Mouse (Mus musculus): ENCODE measurements at regions not wholly inside any gene's neighbourhood (a gene's known extent, or its start where the extent isn't known, plus 50 kb on each side); places are given as distances from the start of the nearest gene placed in this dataset.

DNA sequence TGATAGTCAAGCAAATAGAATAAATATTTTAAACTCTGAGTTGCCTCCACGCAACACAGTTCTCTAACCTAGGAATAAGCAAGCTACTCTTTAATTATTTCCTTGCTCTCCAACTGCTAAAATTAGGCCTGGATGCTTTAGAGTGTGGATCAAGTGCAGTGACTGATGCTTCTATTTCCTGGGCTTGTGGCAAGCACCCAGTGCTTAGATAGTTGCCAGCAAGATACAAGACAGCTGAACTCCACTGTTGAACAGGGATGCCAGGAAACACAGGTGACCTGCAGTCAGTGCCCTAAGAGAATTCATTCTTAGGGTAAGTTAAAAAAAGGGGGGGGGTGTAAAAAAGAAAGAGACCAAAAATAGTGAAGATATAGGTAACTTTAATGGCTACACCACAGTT is 306.7 kb downstream of the Hlx start:
- intact Hi-C loops (cut with DNase I), result no loop called here
- peak in 1 of 2 experiments; percentile 34 for DNase-seq

DNA sequence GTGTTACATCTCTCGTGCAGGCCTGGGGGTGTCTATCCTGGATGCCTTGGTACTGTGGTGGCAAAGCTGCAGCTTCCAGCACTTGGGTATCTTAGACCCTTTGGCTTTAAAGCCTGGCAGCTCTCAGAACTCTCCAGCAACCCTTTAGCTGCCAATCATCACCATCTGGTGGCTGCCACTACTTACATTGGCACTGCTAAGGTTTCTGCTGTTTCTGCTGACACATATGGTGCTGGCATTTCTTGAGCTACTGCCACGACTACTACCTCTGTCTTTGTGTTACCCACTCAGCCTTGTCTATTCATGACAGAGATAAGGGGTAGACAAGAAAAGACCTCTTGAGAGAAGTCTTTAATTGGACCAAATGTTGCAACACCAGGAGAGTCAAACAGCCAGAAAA is 308.4 kb downstream of the Hlx start:
- DNase-seq, result no peak
- intact Hi-C loops (cut with DNase I), result no loop called here

DNA sequence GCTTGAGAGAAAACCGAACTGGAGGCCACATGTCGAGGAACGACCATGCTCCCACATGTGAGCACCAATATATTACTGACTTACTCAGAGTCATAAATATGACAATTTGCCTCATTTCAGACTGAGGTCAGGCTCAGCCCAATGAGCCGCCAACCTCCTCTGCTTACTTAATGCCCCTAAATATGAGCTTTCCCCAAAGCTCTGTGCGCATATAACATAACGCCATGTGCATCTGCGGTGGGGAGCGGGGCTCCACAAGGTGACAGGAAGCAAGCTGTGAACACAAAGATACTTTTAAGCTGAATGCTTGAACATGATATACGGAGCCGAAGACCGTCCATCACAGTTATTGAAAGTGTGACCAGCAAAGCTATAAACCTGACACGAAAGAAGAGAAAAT is 319.8 kb downstream of the Hlx start:
- intact Hi-C loops (cut with DNase I), result no loop called here
- DNase-seq, result no peak

DNA sequence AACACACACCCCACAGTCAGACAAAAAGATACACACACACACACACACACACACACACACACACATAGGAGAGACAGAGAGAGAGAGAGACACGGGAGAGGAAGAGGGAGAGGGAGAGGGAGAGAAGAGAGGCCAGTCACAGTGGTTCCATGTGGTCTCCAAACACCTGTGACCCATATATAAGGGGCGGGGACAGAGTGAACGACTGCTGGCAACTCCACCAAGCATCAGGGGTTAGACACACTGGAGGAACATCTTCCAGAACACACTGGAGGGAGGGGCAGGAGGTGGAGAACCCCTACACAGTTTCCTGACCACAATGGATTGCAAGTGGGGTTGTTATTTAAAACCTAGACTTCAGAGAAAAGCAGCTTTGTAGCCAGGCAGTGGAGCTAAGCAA is 321.4 kb downstream of the Hlx start:
- intact Hi-C loops (cut with DNase I), result no loop called here
- DNase-seq, result no peak

DNA sequence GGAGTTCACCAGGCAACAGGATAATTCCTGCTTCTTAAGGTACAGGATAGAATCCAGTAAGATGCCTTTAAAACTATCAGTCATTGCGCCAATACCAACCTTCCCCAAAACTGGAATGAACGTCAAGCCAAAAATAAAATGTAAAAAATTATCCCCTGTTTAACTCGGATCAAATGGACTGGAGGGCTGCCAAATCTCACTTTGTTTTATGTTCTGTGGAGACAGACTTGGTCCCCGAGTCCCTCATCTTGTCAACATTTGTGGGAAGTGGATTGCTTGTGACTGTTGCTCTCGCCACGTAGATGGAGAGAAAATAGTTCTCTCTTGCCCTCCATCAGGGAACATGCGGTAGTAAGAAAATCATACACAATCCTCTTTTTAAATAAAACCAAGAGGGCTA is 322.4 kb downstream of the Hlx start:
- no peak for DNase-seq
- intact Hi-C loops (cut with DNase I), result no loop called here

DNA sequence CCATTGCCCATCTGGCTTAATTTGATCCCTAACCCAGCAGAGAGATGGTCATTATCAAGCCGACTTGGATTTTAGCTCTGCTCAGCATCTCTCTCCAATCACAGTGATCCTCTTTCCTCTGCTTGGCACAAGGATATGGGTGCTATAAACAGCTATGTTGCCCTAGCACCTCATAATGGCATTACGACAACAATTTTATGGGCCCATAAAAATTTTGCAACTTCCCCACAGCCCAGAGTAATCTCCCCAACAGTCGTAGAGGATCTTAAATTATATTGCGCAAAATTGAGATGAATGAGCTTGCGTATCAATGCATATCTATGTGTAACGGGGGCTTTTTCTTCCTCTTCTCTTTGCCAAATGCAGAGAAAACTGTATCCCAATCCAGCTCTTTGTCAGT is 329.4 kb downstream of the Hlx start:
- DNase-seq, result no peak
- intact Hi-C loops (cut with DNase I), result no loop called here

DNA sequence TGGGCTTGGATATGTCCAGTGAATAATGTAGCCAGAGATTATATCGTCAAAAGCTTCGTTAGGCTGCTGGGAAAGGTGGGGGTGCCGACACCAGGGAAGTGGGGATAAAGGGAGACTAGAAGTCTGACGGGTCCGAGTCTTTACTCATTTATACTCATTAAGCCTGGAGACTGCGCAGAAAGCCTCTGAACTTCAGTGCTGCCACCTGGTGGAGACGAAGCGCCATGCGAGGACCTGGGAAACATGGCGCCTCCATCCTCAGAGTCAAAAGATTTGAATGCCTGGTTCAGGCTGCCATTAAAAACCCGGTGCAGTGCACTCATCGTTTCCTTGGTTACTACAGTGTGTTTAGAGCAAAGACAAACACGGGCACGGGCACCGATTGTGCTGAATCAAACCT is 337.2 kb downstream of the Hlx start:
- intact Hi-C loops (cut with DNase I), result loop anchor here (1.0 to 5.0 kb wide), 3 partner anchors 52 to 342 kb away; no protein-coding TSS in a partner anchor
- DNase-seq, result peak; percentile 71 to 80

DNA sequence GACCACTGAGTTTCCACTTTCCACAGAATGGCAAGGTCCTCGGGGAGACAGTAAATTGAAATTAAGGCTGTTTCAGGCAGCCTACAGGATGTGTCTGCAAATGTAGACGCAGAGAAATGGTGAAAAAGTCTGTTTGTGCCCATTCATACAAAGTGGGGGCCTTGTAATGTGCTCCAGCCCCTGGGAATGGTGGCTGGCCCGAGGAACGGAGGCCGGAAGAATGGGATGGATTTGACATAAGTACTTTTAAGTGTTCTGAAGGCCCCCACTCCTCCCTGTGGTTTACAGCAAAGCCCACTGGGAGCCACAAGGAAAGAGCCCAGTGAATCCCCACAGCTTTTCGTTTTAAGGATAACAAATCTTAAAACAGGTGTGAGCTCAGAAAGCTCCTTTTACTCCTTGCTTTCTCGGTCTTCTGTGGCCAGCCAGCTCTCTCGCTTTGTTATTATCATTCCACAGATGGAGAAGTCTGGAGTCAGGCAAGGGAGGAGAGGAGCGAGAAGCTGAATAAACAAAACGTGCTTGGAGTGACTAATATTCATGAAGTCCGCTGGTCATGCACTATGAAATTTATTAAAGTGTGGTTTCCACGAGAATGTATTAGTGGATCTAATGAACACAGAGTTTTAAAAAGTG is 337.7 kb downstream of the Hlx start:
- DNase-seq, result peak in 1 of 2 experiments; percentile 12
- intact Hi-C loops (cut with DNase I), result loop anchor here (1.0 to 5.0 kb wide), 4 partner anchors 43 to 343 kb away; no protein-coding TSS in a partner anchor

DNA sequence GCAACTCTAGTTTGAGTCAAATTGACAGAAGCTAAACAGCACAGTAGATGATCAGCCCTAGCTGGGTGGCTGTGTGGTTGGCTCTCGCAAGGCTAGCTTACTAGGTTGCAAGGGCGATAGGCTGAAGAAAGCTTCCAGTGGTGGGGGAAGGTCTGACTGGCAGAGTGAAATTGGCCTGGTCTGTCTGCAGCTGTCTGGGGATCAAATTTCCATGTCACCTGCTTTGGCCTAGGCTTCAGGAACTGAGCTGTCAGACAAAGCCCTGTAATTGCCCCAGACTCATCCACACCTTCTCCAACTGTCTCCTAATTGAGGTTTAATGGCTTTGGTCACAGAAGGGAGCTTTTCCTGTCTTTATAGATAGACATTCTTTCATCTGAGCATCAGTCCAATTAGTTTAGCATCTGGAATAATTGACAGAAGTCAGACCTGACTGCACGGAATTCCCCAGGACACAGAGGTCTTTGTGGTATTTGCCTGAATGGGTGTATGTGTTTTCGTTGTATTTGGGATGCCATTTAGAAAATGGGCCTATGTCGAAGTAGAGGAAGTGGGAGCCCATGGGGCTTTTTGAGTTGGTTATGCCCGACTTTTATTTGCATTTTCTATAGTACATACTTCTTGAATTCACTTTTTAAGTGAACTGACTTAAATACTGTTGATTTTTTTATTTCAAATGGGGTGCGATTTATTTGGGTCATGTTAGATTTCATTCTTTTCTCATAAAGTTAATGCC is 348.2 kb downstream of the Hlx start:
- intact Hi-C loops (cut with DNase I), result no loop called here
- DNase-seq, result no peak

DNA sequence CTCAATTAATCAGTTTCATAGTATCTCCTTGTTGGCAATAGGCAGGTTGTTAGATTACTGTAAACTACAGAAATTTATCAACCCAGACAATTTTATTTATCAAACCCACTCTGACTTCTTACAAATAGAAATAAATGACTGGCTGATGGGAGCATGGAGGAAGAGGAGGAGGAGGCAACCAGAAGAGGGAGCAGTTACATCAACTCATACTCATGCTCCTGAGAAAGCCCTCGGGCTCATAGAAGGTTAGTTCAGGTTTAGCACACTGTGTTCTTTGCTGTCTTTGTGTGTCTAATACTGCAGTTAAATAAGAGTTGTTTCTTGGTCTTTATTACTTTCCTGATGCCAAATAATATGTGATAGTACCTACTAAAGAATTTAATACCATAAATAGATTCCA is 344.6 kb upstream of the 1700056E22Rik start:
- no peak for DNase-seq
- intact Hi-C loops (cut with DNase I), result loop anchor here (5.0 kb wide), 1 partner anchor 359 kb away; no protein-coding TSS in a partner anchor

DNA sequence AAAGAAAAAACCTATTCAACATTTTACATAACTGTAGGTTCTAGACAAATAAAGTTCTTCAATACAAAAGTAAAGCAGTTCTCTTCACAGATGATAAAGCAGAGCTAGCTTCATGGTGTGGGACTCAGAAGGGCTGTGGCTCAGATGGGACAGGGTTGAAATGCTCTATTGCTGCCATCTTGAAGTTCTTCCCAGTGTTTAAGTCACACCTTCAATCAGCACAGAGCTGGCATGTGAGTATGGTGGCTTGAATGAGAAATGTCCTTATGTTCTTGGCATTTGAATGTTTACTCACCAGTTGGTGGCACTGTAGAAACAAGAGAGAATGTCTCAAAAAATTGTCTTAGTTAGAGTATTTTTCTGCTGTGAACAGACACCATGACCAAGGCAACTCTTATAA is 330.9 kb upstream of the 1700056E22Rik start:
- intact Hi-C loops (cut with DNase I), result no loop called here
- DNase-seq, result no peak

DNA sequence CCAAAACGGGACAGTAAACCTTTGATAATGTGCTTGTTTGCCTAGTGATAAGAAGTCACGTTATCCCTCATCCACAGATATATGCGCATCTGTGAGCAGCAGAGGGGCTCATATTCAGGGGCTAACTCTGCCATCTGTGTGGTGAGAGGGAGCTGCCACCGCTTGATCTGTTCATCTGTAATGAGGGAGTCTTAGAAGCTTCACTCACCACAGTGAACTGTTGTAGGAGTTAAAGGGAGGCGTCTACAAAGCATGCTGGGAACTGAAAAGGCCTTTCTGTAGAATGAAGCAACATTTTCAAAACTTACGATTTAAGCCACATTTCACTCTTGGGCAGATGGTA is 324.1 kb upstream of the 1700056E22Rik start:
- intact Hi-C loops (cut with DNase I), result no loop called here
- no peak for DNase-seq

DNA sequence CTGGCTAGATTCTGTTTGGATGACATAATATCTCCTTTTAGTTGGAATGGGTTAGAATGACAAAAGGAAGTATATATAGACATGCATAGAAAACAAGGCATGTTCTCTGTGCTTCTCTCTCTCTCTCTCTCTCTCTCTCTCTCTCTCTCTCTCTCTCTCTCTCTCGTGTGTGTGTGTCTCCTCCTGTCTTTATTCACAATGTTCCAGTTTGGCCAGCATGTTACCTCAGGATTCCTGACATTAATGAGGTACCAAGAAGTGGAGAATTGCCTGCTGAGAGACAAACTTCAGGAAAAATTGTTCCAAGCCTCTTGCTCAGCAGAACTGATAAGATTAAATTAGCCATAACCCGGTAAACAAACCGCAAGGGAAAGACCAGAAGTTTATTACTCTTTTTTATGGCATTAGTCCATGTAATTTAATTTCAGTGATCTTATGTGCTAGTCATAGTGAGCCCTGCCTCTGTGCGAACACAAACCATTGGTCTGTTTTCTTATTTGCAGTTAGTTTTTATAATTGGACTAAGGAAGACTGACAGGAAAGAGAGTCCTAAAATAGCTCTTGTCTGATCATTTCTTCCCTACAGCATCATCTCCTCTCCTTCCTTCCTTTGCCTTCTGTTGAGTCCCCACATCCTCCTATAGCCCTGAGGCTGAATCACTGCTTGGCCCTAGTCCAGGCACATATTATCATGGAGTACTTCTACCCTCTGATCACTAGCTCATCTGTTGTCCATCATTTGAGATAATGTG is 323.5 kb upstream of the 1700056E22Rik start:
- intact Hi-C loops (cut with DNase I), result no loop called here
- no peak for DNase-seq

DNA sequence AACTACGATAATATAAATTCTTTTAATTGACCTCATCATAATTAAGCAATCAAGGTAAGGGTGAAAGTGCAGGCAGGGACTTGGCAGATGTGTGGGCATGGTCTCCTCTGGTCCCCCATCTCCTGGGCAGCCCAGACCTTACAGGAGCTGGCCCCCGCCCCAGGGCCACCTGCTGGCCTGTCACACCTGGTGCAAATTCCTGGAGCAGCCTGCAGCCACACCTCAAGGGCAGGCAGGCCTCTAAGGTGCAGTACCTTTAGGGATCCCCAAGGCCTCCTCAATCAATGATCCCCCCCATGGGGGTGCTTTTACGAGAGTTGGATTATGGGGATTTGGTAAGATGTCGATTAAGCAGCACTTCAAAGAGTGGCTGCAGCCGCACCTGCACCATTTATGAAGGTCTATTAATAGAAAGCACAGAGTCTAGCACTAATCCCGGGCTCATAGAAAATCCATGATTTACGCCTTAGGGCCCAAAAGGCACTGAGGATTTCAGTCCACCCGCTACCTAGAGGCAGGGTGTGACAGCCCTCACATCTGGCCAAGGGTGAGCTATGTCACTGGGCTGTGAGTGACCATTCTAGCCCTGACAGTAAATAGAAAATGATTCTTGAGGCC is 319.8 kb upstream of the 1700056E22Rik start:
- intact Hi-C loops (cut with DNase I), result no loop called here
- DNase-seq, result no peak

DNA sequence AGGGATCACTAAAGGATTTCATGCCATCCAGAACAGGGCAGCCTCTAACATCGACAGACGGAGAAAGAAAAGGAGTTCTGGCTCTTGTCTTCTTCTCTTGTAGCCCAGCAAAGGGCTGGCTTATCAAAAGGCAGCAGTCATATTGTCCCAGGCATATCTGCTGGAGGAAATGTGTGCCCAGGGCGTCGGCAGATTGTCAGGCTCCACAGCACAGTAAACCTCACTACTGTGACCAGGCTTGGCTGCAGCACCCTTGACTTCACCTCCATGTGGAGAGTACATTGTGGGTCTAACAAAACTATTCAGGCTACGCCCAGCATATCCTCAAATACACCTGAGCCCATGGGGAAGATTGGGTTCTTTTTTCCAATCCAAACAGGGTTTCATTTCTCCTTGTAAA is 317.7 kb upstream of the 1700056E22Rik start:
- DNase-seq, result no peak
- intact Hi-C loops (cut with DNase I), result no loop called here

DNA sequence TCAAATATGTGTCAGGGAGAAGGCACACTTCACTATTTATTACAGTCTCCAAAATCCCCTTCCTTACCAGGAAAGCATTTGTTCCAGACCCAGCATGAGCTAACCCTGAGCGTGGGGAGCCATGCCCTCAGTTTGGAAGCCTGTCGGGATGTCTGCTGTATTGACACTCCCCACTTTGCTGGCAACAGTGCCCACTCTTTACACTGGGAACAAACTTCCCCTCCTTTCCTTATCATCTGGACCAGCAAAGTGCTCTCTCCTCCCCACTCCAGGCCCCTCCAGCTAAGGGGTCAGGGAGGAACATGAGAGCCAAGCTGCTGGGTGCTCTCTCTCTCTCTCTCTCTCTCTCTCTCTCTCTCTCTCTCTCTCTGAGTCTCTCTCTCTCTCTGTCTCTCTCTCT is 310.7 kb upstream of the 1700056E22Rik start:
- intact Hi-C loops (cut with DNase I), result loop anchor here (5.0 kb wide), 1 partner anchor 43 kb away; no protein-coding TSS in a partner anchor
- no peak for DNase-seq

DNA sequence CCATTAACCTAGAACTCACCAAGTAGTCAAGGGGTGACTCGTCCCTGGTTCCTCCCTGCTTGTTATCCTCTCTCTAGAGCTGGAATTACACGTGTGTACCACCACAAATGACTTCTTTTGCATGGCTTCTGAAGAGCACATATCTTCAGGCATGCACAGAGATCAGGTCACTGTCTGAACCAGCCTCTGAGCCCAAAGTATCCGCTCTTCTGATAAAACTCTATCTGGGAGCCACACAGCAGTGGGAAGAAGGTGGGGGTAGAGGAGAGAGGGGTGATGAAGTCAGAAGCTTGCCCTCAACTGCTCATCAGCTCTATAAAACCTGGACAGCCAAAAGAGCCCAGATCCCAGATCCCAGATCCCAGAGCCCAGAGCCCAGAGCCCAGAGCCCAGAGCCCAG is 301.9 kb upstream of the 1700056E22Rik start:
- intact Hi-C loops (cut with DNase I), result no loop called here
- DNase-seq, result no peak

DNA sequence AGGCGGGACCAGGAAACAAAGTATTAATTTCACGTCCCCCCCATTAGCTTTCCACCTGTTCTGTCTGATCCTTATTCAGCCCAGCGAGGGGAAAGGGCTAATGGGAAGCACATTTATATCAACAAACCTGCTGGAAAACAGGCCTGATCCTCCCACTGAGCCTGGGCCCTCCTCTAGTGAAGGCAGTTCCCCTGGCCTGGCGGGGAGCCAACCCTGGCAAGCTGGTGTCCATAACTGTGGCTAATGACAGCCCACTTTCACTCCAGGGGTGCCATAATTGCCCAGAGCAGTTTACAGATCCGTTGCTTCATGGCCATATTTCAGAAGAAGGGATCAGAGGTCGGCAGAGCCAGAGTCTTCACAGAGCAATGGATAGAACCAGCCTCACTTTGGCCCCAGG is 301.2 kb upstream of the 1700056E22Rik start:
- intact Hi-C loops (cut with DNase I), result no loop called here
- DNase-seq, result no peak

DNA sequence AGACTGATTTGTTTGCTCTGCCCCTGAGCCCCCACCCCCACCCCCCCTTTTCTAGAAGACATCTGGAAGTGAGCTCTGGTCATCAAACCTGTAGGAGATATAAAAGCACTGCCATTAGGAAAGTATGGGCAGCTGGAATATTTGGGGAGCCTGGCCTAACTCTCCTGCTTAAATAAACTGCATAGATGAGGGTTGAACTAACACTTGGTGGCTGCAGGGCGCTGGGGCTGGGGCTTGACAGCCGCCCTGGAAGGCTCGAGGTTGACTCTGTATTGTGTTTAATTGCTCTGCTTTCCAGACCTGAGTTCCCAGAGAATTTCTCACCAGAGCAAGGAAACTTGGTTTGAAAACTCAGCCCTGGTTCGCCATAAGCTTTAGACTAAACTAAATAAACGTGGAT is 300.7 kb upstream of the 1700056E22Rik start:
- no peak for DNase-seq
- intact Hi-C loops (cut with DNase I), result loop anchor here (5.0 kb wide), 1 partner anchor 52 kb away; no protein-coding TSS in a partner anchor

DNA sequence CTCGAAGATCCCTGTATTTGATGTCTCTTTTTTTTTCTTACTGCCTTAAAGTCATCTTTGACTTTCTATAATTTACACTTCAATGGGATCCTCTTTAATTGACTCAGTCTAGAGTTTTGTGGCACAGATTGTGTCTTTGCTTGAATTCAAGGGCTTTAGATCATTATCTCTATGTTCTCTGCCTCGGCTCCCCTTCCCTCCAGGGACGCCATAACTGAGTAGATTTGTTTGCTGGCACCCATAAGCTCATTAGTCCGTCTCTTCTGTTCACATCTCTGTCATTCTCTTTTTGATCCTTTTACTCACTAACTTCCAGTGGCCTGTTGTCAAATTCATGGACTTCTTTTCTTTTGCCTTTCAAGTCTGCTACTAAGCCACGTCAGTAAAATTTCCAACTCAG is 299.0 kb upstream of the 1700056E22Rik start:
- no peak for DNase-seq
- intact Hi-C loops (cut with DNase I), result loop anchor here (5.0 kb wide), 1 partner anchor 54 kb away; no protein-coding TSS in a partner anchor

Measured in heart, postnatal 36 days (tissue).